Mouse (Mus musculus): ENCODE measurements at regions not wholly inside any gene's neighbourhood (a gene's known extent, or its start where the extent isn't known, plus 50 kb on each side); places are given as distances from the start of the nearest gene placed in this dataset.
A peak's percentile ranks its signal among the peaks of the same experiment; 100 is the strongest.

DNA sequence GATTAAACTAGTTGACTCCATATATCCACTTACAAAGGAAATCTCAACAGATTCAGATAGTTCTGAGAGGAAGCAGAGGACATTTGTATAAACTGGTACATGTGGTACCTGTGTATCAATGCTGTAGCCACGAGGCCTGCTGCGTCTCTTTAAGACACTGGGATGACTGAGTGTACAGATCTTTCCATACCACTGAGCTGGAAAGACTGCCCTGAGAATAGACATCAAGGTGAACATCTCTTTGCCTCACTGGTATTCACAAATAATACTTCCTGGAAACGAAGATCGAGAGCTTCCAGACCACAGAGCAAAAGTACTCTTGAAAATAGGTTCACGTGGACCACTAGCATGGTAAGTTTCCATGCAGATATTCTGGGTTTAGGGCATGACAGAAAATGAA lies 183.6 kb upstream of the Marcks start:
- no peak for DNase-seq (ENCODE audit: low read depth)

DNA sequence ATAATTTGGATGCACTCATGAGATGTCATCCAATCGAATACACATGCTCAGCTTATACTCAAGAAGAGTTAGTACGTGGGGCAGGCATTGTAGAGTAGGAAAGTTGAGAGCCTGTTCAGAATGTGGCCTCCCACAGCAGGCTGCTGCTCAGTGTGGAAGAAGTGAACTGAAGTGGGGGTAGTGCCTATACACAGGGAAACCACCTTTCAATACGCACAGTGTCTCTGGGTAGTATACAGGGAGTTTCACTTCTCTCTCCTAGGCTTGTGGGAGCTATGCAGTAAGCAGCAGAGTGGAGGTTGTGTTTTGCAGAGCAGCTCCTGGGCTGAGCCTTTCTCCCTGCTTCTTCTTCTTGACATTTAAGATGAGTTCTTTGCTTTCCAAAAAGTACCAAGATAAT lies 182.5 kb upstream of the Marcks start:
- no peak for DNase-seq (ENCODE audit: low read depth)

DNA sequence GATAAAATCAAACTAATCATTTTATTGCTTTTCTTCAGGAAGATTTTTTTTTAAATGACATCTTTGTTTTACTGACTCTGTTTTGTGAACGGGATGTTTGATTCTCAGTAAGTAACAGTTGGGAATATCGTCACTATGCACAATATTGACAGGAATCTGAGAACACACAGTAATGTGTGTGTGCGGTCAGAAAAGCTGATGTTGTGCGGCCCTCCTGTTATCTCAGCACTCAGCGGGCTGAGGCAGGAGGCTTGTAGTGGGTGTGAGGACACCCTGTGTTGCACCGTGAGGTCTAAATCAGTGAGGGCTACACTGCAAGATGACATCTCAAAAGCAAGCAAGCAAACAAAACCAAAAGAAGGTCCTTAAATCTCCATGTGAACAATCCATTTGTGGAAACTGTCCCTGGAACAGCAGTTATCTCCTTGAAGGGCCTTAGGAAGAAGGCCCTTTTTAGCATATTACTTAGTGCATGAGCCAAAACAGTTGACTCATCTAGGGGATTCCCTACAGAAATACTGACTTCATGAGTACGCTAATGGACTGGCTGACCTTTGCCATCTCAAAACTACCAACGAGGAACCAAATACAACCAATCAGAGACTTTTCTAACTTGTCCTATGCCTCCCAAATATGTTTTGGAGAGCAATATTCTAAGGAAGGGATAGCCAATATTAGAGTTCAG lies 181.2 kb upstream of the Marcks start:
- no peak for DNase-seq (ENCODE audit: low read depth)

DNA sequence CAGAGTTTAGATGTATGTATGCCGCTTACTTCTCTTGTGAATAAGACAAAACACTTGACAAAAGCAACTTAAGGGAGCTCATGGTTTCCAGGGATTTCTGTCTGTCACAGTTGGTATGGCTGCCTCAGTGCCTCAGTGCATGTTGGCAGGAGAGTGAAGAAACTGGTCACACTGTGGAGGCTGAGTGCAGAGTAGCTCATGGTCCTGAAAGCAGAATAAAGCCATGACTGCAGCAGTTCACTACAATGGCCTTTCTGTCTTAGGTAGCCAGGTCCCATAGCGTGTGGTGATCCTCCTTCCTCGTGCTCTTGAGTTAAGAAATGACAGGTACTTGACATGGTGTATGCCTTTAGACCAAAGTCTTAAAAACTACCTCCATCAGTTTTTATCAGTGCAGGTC lies 178.0 kb upstream of the Marcks start:
- no peak for DNase-seq (ENCODE audit: low read depth)

DNA sequence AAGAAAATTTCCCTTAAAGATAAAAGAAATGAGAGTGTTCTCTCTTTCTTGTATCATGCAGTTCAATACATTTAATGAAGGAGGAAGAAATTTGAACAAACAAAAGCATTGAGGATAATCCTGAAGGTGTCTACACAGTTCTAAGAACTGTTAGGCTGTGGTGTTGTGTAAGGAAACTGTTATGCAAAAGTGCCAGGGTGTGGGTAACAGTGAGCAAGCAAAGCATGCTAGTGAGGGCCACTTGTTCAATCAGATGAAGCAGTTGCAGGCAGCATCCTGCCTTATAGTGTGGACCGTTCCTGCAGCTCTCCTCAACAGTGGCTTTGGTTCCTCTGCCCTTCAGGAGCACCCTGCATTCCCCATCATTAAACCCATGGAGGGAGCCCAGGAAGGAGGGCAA lies 177.1 kb upstream of the Marcks start:
- DNase-seq (ENCODE audit: low read depth): no peak

DNA sequence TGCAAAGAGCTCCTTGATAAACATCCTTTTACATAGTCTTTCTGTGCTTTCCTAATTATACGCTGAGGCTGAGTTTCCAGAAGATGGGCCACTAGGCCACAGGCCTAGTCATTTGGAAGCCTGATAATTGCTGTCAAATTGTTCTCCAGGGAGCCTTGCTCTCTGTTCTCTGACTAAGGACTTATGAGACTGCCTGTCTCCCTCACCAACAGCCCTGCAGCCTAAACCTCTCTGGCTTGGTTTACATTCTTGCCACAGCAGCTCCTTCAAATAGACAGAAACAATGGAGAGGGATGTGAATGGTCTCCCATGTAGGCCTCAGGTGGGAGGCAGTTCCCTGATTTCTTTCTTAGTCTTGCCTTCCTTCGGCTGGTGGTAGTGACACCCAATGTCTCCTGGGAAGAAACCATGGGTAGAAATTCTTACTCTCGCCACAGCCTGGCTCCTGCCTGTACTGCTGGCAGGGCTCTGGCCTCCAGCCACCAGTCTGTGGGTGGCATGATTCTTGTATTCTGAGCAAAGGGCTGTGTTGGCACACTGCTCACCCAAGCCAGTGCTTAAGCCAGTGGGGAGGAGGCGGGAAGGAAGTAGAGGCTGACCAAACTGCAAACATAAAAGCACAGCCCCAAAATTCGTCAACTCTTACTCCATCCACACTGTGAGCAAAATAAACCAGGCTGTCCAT lies 176.2 kb upstream of the Marcks start:
- no peak for DNase-seq (ENCODE audit: low read depth)

DNA sequence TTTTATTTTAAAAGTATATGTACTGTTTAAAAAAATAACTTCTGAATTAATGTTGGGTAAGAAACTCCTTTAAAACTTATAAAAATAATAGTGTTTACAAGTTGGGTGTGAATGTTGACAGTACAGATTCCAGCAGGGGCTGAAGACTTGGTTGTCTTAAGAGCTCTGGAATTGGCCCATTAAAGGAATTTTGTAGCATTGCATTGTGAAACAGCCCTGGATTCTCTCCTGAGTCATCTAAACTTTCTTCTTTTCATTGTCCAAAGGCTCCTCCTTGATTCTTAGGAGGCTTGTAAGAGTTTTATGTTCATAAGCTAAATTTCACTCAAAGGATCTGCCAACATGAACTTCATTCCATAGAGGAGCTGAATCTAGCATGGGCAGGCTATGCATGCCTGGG lies 174.7 kb upstream of the Marcks start:
- DNase-seq (ENCODE audit: low read depth): no peak

DNA sequence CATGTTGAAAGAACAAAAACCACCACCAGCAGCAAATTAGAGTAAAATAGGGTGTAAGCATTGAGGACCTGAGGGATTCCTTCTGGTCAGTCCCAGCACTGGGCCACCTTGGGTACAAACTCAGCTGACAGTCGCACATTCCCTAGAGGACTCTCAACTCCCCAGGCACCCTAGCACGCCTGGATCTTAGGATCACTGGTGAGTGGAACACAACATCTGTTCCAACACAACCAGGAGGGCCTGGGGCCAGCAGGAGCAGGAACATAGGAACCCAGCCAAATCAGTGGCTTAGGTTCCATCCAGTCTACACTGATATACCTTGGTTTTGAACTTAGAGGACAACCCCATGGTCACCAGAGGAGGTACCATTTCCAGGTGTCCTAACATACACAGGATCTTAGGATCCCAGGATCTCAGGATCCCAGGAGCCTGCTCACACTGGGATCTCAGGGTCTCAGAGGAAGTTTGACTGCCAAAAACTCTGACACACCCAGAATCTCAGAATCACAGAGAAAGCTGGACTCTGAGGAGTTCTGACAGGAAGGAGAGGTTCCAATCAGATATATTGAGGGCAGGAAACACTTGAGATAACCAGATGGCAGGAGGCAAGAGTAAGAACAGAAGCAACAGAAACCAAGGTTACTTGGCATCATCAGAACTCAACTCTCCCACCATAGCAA lies 171.7 kb upstream of the Marcks start:
- no peak for DNase-seq (ENCODE audit: low read depth)

DNA sequence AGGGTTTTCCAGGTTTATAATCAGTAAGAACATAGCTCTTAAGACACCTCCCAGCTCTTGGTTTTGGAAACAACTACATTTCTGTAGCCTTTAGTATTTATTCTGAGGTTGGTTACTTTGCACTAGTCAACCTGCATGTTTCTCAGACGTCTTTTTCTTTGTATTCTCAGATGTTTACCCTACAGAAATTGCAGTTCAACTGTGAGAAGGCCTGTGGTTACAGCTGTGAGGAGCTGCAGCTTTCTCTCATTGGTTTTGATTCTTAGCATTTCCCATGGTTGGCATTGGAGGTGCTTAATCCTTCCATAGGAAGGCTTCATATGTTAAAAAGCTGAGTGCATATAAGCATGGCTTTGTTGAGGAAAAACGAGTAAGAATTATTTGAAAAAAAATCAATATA lies 165.9 kb upstream of the Marcks start:
- no peak for DNase-seq (ENCODE audit: low read depth)

DNA sequence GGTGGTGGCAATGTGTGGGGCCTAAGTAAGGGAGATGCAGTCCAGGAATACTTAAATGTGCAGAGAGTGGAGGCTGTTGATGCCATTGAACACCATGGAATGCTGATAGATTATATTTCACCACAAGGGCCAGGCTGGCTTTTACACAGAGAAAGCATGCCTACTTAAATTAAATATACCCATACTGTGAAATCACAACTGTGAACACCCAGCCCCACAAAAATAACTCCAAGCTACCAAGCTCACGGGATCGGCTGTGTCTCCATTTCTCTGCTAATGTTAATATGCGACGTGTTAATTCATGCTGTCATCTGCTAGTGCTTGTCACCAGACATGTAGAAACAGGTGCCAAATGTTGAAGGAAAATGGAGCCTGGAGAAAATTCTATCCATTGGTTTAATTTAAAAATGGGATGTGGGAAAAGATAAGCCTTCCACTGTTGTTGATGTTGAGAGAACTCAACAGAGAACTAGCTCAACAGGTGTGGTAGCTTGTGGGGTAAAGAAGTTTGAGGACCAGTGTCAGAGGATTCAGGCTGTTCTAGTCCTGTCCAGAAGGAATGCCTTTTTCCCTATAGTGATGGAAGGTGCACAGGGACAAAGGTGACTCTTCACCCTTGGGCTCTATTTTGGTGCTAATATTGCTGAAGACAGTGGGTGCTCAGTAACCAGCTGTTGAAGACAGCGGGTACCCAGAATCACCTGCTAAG lies 161.6 kb upstream of the Marcks start:
- DNase-seq (ENCODE audit: low read depth): no peak

DNA sequence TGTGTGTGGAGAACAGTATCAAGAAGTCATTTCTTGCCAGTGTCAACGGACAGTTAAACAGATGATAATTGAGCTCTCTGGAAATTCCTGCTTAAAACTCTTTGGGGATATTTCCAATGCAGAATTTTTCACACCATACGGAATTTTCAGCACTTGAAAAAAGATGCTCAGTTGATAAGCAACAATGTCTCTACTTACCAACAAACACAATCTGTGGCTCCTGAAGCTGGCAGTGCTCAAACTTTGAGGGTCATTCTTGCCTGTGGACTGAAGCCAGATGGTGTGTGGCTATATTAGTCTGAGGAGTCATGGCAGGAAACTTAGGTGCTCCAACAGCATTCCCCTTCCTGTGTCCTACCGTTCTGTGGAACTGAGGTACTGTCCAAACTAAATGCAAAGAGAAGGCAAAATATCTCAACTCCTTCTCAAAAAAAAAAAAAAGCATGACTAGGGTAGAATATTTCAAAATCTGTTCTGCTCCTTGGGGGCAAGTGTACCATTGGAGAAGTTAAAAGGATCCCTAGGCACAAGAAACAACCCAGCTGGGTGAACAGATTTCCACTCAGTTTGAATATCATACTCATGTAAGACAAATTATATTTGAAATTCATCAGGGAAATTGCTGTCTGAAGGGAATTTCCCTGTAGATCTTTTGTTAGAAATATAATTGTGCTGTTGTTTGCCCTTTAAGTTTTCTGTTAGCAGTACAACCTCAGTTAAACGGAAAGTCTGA lies 160.1 kb upstream of the Marcks start:
- DNase-seq (ENCODE audit: low read depth): no peak

DNA sequence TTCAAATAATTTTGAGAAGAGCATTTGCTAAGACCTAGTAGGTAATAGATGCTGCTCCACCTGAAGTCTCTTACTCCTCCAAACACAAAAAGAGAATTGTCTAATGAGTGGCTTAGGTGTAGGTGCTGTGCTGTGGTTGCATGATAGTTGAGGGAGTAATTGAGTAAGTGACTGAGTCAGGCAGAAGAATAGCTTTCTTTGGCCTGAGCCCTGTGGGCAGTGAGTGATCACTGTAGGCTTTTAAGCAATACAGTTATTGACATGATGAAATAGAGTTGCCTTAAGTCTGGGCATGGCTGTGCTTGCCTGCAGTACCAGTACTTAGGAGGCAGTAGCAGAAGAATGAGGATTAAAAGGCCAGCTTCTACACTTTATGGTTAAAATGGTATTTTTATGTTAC lies 155.5 kb upstream of the Marcks start:
- DNase-seq (ENCODE audit: low read depth): no peak

DNA sequence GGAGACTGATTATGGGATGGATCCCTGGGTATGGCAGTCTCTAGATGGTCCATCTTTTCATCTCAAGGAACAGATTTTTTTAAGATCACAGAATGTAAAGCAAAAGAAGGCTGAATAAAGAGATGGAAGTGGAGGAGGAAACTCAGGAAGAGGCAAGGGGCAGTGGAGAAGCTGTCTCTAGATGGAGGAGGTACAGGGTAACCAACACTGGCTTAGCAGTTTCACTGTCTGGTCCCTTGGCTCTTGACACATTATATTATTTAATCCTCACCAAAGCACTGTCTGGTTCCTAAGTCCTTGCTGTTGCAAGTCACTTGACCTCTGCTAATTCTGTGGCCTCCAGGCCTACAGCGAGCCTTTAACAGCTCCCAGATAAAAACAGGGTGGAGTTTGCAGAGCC lies 154.6 kb upstream of the Marcks start:
- DNase-seq (ENCODE audit: low read depth): no peak

DNA sequence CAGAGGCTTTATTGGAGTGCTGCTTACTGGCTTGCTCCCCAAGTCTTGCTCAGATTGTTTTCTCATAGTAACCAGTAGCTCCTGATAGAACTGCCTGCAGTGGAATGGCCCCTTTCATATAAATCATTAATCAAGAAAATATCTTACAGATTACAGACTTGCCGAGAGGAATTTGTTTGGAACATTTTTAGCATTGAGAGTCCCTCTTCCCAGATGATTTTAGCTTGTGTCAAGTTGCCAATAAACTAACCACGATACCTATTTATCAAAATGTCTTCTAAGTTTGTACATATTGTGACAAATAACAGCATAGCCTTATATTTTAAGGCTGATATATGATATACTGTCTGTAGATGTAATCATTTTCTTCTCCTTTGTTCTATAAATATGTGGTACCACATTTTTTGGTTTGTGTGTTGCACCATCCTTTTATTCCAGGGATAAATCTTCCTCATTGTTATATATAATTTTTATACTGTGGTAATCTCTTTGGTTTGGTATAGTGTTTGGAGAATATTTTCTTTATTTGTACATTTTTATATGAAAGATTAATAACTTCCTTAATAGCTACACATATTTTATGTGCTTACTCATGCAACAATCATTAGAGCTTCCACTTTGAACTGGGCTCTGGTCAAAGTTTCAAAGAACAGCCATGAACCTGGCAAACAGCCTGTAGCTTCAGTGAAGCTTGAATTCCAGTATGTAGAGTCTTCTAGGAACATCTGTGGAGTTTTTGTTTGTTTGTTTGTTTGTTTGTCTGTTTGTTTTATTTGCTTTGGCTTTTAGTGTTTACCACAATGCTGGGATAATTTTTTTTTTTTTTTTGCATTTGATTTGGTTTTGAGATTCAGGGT lies 153.1 kb upstream of the Marcks start:
- DNase-seq (ENCODE audit: low read depth): no peak

DNA sequence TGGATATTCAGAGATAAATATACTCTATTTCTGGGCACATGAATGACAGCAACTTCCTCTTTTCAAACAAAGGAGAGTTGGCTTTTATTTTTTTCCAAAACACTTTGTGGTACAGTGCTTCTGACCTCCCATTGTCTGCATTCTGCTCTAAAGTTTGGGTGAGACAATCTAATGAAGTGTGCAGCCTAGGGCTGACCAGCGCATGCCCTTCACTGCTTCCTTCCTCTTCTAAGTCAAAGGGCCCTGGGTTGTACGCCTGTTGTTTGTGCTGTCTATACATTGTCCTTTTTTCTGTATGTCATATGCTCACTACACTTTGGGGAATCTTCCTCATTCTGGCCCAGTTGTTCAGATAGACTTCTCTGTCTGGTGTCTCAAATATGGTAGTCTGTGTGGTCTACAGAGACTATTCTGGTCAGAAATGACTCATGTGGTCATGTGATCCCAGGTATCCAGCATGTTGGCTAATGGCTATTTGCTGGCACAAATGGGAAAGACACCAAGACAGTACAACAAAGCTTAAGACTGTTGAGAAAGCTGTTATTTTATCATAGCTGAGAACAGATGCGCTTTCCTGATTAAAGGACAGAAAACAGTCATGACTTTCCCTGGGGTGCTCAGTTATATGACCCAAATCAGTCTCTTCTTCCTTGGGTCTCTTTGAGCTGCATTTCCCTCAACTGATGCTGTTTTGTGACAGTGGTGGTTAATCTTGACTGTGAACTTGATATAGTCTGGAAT lies 151.4 kb upstream of the Marcks start:
- peak; percentile 24 for DNase-seq (ENCODE audit: low read depth)

DNA sequence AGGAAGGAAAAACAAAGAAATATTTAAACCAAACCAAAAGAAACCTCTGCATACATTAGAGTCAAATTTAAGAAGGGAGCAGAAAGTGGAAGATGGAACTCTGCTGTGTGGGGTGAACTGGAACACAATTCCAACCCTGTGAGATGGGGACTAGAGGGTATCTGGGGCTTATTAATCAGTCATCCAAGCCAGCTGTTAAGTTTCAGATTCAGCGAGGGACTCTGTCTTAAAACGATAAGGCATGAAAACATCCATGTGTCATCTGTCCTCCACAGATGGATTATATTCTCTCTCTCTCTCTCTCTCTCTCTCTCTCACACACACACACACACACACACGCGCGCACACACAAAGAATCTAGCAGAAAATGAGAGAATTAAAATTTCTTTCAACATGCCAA lies 147.6 kb upstream of the Marcks start:
- no peak for DNase-seq (ENCODE audit: low read depth)

DNA sequence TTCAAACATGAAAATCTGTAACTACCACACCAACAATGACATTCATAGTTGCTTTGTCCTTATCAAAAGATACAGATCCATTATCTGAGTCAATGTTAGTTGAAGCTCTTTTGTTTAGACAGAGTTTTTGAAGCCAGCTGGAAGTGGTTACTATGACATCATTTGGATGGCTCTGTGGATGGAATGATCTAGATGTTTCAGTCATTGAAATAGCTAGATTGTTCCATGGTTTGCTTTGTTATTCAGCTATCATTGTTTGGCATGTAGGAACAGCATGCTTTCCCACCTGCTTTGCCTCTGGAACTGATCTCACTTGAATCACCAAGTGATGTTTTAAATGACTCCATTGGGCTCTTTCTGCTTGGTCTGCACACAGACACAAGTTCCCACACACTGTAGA lies 144.2 kb upstream of the Marcks start:
- no peak for DNase-seq (ENCODE audit: low read depth)

DNA sequence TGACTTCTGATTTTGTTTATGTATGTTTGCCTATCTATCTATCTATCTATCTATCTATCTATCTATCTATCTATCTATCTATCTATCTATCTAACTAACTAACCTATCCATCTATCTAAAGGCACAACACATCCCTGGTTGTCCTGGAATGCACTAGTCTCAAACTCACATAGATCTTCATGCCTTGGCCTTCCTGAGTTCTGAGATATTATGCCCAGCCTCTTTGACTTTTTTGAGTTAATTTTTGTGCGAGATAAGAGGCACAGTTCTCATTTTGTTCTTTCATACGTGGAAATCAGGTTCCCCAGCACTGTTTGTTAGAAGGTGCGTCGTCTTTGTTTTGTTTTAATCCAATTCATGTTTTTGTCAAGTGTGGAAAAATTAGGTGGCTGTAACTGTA lies 142.1 kb upstream of the Marcks start:
- no peak for DNase-seq (ENCODE audit: low read depth)

DNA sequence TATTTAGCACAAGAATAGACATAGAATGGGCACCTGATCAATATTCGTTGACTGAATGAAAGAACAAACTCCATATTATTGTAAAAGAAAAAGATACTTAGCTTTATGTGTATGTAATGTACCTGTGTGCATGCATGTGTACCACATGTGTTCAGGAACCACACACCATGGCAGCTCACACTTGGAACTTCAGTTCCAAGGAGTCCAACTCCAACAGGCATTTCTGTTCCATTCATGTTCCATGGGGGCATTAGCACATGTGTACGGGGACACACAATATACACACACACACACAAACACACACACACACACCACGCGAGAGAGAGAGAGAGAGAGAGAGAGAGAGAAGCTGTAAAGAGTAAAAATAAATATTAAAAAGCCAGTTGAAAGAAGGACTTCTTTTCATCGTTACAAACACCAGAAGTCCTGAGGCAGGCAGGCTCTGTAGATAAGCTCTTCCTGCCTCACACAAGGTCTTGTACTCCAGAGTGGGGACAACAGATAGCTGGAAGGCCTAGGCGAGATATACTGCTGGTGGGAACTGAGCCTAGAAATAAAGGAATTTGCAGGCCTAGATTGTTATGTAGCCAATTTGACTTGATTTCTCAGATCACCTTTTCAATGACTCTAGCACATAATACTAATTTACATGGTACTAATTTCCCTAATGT lies 141.6 kb upstream of the Marcks start:
- DNase-seq (ENCODE audit: low read depth): no peak

DNA sequence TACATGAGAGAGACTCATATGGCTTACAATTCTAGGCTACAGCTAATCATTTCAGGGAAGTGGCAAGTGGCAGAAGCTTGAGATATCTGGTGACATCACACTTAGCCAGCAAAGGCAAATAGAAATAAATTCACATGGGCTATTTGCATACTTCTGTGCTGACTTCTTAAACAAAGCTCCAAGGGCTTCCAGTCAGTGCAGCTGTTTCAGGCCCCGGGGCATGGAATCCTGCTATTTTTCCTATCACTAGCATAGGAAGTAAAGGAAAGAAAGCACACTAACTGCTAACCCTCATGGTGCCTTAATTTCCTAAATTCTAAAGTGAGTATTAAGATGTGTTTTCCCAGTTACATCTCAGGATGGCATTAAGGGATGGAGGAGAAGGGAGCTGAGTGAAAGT lies 140.6 kb upstream of the Marcks start:
- DNase-seq (ENCODE audit: low read depth): no peak
